Mouse (Mus musculus) heart, embryonic 12.5 days (tissue): Measurements from ENCODE around the gene Ccdc12. TPM values are rescaled to one million over a fixed set of nuclear protein-coding genes. Genes with fewer than 3 reads are reported as not detected.

ENCODE experiments used
- ATAC-seq: fragments of 200-750 bp; cut with Nextera tagmentation; 2 replicates; pipeline ENCODE4 v1.8.0; 2017; ENCODE audit warnings: moderate TSS enrichment, moderate library complexity; ENCODE audit not compliant: insufficient number of reproducible peaks, low FRiP score
- H3K27ac ChIP-seq: fragments of 300-500 bp; sonication (generic); 2 replicates; pipeline ENCODE4 v1.5.1; 2016; ENCODE audit warnings: mild to moderate bottlenecking, moderate library complexity; ENCODE audit not compliant: poor library complexity, severe bottlenecking
- H3K27me3 ChIP-seq: fragments of 300-500 bp; sonication (generic); replicated peaks from 2 replicates; pipeline ENCODE4 v1.6.1; 2016; ENCODE audit warnings: mild to moderate bottlenecking, moderate library complexity
- H3K36me3 ChIP-seq: fragments of 300-500 bp; sonication (generic); 2 replicates; pipeline ENCODE4 v1.6.1; 2016; ENCODE audit warnings: mild to moderate bottlenecking, moderate library complexity
- H3K4me1 ChIP-seq: fragments of 300-500 bp; sonication (generic); replicated peaks from 2 replicates; pipeline ENCODE4 v1.6.1; 2016; ENCODE audit warnings: mild to moderate bottlenecking
- H3K4me2 ChIP-seq: fragments of 300-500 bp; sonication (generic); 2 replicates; pipeline ENCODE4 v1.6.1; 2016; ENCODE audit warnings: mild to moderate bottlenecking, moderate library complexity
- H3K4me3 ChIP-seq: fragments of 300-500 bp; sonication (generic); 2 replicates; pipeline ENCODE4 v1.5.1; 2016; ENCODE audit warnings: mild to moderate bottlenecking
- H3K9ac ChIP-seq: fragments of 300-500 bp; sonication (generic); 2 replicates; pipeline ENCODE4 v1.6.1; 2016; ENCODE audit warnings: mild to moderate bottlenecking, moderate library complexity
- H3K9me3 ChIP-seq: fragments of 300-500 bp; sonication (generic); replicated peaks from 2 replicates; pipeline ENCODE4 v1.6.1; 2016; ENCODE audit warnings: mild to moderate bottlenecking, moderate library complexity
- WGBS: fragments of 180-500 bp; shearing (Covaris S2); methylation state at CpG from one replicate; pipeline ENCODE4 v1.1.7; 2016; 5-methylcytosine and 5-hydroxymethylcytosine counted together
- polyA plus RNA-seq: library from polyadenylated mRNA; unstranded; fragments of >200 nt; fragmentation: Nextera tagmentation; extraction: Ambion mirVana; gene quantifications from 2 replicates; pipeline ENCODE4 v1.2.1, GENCODE M21; 2016

The Ccdc12 gene
- 120 and 123 TPM in 2 replicates for polyA plus RNA-seq

DNA sequence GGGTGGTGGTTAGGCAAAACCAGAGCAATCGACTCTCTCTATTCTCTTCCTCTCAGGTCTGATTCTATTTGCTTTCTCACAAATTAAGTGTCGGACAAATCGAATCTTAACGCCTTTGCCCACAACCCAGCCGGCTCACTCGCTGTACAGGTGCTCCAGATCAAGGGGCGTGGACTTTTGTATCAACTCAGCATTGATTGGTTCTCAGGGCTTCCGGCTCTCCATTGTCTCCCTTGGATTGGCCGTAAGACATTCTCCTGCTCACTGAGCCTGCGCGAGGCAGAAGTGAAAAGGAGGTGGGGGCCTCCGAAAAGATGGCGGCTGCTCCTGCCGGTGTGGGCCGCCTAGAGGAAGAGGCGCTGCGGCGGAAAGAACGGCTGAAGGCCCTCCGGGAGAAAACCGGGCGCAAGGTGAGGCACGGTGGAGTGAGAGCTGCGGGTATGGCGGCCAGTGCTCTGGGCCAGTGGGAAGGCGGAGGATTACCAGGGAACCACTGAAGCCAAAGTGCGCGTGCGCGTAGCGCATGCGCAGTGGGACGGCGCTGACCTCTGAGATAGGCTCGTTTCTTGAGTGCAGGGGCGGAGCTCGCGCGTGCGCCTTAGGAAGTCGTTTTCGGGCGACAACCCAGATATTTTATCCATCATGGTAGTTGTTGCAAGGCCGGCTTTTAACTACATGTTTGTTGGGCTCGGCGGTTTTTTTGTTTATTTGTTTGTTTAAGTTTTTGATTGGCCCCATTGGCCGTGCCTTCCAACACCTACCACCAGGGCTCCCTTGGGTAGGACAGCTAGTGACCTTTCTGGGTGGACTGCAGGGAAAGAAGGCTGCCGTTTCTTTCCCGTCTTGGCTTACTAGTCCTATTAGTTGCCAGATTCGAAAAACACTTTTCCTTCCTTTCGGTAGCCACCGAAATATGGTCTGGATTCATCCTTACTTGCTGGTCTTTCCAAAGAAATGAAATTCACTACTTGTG, at the start of gene Ccdc12:
Gene Ccdc12 (plus strand): TSS at position 255 of the 973 bp plus-strand sequence.
- Histone ChIP-seq H3K36me3 (peaks cover 7% of the 10 kb centered on the region; the same call in 1 of the 2 replicates), H3K9me3 (no peaks in the 10 kb centered on the region), H3K4me2 (peak within 1 kb of the TSS; percentile 71), H3K4me3 (peak within 1 kb of the TSS; percentile 84), H3K27ac (peak within 1 kb of the TSS; percentile 91), H3K9ac (peak within 1 kb of the TSS; percentile 90), H3K27me3 (0 out of 2 replicates have a peak, but pooled peaks cover 12% of the 10 kb centered on the region), H3K4me1 (peaks cover 50% of the 10 kb centered on the region)
- peak; percentile 90 for ATAC-seq
- WGBS = under 1% methylated on average over 52 of the region's 52 CpGs

GRCm38 (mm10) chr9:110611471-110611870, 44.8 kb upstream of the Ccdc12 start:
- H3K4me3 ChIP-seq = no peak overlapping the region
- no peaks in the 10 kb centered on the region for H3K4me1 ChIP-seq
- 90% methylated on average over 3 of the region's 3 CpGs for WGBS
- H3K27ac ChIP-seq = no peak overlapping the region
- H3K4me2 ChIP-seq = no peak overlapping the region
- no peaks in the 10 kb centered on the region for H3K27me3 ChIP-seq
- no peaks in the 10 kb centered on the region for H3K9me3 ChIP-seq
- no peak overlapping the region for H3K9ac ChIP-seq
- peaks cover 63% of the 10 kb centered on the region for H3K36me3 ChIP-seq
- ATAC-seq = no peak

DNA sequence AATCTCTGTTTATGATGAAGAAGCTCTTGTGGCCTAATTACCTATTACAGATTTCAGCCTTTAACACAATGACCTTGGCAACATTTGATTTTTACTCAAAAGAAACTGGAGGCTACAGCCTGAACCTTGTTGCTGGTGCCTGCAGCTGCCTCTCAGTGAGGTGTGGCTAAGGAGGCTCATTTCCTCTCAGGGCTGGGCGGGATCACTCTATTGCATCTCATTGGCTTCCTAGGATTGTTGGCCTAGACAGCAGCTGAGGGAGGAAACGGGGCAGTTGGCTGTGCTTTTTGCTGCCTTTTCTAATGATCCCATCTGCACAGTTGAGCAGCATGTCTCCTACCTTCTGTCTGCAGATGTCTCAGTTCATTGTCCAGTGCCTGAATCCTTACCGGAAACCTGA, 39.2 kb upstream of the Ccdc12 start:
- WGBS = 77% methylated on average over 3 of the region's 3 CpGs
- Histone ChIP-seq H3K27me3 (no peaks in the 10 kb centered on the region), H3K4me1 (no peaks in the 10 kb centered on the region), H3K4me2 (no peak overlapping the region), H3K9ac (no peak overlapping the region), H3K27ac (no peak overlapping the region), H3K9me3 (no peaks in the 10 kb centered on the region), H3K4me3 (no peak overlapping the region), H3K36me3 (peaks cover 79% of the 10 kb centered on the region)
- no peak for ATAC-seq

- WGBS = 86% methylated on average over 7 of the region's 7 CpGs
- H3K27me3 ChIP-seq = no peaks in the 10 kb centered on the region
- H3K4me2 ChIP-seq = no peak overlapping the region
- H3K27ac ChIP-seq = no peak overlapping the region
- peaks cover 14% of the 10 kb centered on the region for H3K4me1 ChIP-seq
- no peaks in the 10 kb centered on the region for H3K9me3 ChIP-seq
- ATAC-seq = no peak
- H3K4me3 ChIP-seq = no peak overlapping the region
- no peak overlapping the region for H3K9ac ChIP-seq
- peaks cover 73% of the 10 kb centered on the region for H3K36me3 ChIP-seq
Measured at GRCm38 (mm10) chr9:110620180-110620579, 36.1 kb upstream of the Ccdc12 start.

DNA sequence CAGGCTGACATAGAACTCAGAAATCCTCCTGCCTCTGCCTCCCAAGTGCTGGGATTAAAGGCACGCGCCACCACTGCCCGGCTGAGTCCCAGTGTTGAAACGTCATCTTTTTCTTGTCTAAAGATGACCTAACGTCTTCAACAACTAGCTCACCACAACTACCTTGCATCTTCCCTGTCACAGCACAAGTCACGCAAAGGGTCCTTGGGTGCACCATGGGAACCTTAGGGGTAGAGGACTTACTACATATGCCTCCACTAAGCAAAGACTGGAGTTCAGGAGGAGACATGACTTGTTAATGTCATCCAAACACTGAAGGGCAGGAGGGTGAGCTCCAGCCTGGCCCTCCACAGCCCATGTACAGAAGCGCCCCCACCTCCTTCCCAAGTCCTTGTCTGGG, 35.6 kb upstream of the Ccdc12 start:
- 90% methylated on average over 7 of the region's 7 CpGs for WGBS
- ATAC-seq = no peak
- H3K4me3 ChIP-seq = no peak overlapping the region

GRCm38 (mm10) chr9:110622621-110623219, 33.6 kb upstream of the Ccdc12 start:
- H3K4me1 ChIP-seq = peaks cover 18% of the 10 kb centered on the region
- H3K4me2 ChIP-seq = no peak overlapping the region
- no peak overlapping the region for H3K4me3 ChIP-seq
- H3K9me3 ChIP-seq = no peaks in the 10 kb centered on the region
- no peak overlapping the region for H3K27ac ChIP-seq
- H3K9ac ChIP-seq = 0 out of 2 replicates have a peak overlapping the region, but pooled peaks have one; percentile 75
- no peak for ATAC-seq
- whole genome bisulfite sequencing = 88% methylated on average over 12 of the region's 12 CpGs
- H3K36me3 ChIP-seq = peaks cover 50% of the 10 kb centered on the region
- peaks cover 7% of the 10 kb centered on the region; the same call in 1 of the 2 replicates for H3K27me3 ChIP-seq

More for the DNA sequence above, 35.6 kb upstream of the Ccdc12 start:
- Histone ChIP-seq H3K4me1 (peaks cover 18% of the 10 kb centered on the region), H3K9ac (no peak overlapping the region), H3K36me3 (peaks cover 68% of the 10 kb centered on the region), H3K27ac (no peak overlapping the region), H3K27me3 (no peaks in the 10 kb centered on the region), H3K9me3 (no peaks in the 10 kb centered on the region), H3K4me2 (no peak overlapping the region)

DNA sequence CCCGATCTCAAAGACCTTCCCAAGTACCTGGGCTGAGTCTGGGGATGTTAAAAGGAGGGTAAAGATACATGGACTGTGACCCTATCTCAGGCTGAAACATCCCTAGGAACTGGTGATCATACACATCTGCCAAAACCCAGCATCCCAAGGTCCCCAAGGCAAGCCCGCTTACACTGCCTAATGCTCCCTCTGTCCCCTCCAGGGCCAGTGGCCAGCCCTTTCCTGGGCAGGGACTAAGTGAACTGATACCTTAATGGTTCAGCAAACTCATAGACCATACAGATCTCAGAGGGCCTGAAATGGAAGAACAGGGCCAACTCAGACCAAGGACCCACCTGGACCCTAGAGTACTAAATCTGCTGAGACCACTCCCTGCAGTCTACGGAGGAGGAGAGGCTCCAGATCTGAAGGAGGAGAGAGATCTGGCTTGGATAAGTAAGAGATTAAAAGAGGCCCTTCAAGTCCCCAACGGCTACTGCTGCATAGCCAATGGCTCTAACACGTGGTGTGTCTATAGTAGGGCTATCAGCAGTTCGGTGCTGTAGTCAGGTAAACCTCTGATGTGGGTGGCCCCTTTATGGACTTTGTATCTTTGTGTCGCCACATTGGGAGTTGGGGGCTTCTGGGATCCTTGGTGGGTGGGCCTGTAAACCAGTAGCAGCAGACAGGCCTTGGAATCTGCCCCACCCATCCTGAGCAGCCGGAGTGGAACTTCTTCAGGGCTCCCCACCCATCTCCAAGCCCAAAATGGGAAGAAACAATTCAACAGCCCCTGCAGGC, 32.7 kb upstream of the Ccdc12 start:
- Histone ChIP-seq H3K9me3 (no peaks in the 10 kb centered on the region), H3K4me1 (peaks cover 18% of the 10 kb centered on the region), H3K9ac (peak overlapping the region; percentile 75), H3K27me3 (peaks cover 7% of the 10 kb centered on the region; the same call in 1 of the 2 replicates), H3K36me3 (peaks cover 41% of the 10 kb centered on the region), H3K4me2 (peak overlapping the region; percentile 88), H3K27ac (peak overlapping the region; percentile 76; the same call in 1 of the 2 replicates), H3K4me3 (peak overlapping the region; percentile 56)
- WGBS = 39% methylated on average over 8 of the region's 8 CpGs
- no peak for ATAC-seq

GRCm38 (mm10) chr9:110624361-110625166, 31.7 kb upstream of the Ccdc12 start, which contains the start of gene Nradd:
Gene Nradd, minus strand, starts transcription at chr9:110624452.
- WGBS = under 1% methylated on average over 41 of the region's 41 CpGs
- ATAC-seq = peak; percentile 93

DNA sequence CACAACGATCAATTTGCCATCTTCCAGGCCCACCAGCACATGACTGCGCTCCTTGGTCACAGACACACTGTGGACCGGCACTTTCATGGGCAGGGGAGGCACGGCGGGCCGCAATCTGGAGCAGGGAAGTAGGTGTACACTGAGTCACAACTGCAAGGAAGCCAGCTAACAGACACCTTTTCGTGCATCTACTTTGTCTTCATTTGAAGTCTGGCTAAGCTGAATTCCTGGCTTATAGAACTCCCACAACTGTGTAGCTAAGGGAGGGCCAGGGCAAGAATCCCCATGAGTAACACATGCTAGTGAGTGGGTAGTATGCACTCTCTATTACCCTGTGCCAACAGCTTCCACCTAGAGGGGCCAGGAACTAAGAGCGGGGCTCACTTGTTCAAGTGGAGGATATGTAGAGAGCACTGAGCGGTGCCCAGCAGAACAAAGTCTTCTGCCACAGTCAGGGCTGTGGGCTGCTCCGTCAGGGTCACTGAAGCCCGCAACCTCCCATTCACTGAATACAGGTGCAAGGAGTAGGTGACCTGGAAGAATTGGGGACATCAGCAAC, 30.9 kb upstream of the Ccdc12 start:
- Histone ChIP-seq H3K9me3 (no peaks in the 10 kb centered on the region), H3K27ac (no peak overlapping the region), H3K4me3 (peak overlapping the region; percentile 56), H3K36me3 (peaks cover 23% of the 10 kb centered on the region), H3K27me3 (peaks cover 13% of the 10 kb centered on the region), H3K4me1 (peaks cover 18% of the 10 kb centered on the region), H3K4me2 (peak overlapping the region; percentile 88), H3K9ac (peak overlapping the region; percentile 75)
- 64% methylated on average over 11 of the region's 11 CpGs for WGBS
- no peak for ATAC-seq

More at GRCm38 (mm10) chr9:110624361-110625166, 31.7 kb upstream of the Ccdc12 start, which contains the start of gene Nradd:
- Histone ChIP-seq H3K4me3 (peak within 1 kb of the TSS; percentile 56), H3K36me3 (peaks cover 31% of the 10 kb centered on the region), H3K9ac (peak within 1 kb of the TSS; percentile 75), H3K9me3 (no peaks in the 10 kb centered on the region), H3K27me3 (peaks cover 13% of the 10 kb centered on the region; the same call in 1 of the 2 replicates), H3K4me2 (peak within 1 kb of the TSS; percentile 88), H3K4me1 (peaks cover 18% of the 10 kb centered on the region), H3K27ac (peak within 1 kb of the TSS; percentile 76)

DNA sequence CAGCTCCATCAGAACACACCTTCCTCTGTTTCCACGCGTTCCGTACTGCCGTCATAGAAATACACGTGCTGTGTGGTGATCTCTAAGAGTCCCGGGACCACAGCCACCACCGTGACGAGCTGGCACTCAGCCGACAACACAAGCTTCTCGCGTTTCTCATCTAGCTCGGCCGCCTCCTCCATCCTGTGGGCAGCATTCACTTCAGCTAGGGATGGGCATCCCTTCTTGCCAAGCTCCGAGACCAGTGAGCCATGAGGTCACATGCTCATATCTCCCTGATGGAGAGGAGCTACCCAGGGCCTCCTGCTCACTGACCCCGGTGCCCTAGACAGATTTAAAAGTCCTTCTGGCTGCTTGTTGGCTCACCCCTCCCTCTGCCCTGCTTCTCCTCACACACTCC, 26.1 kb upstream of the Ccdc12 start:
- Histone ChIP-seq H3K36me3 (no peaks in the 10 kb centered on the region; the same call in 1 of the 2 replicates), H3K27me3 (peaks cover 56% of the 10 kb centered on the region)
- no peak for ATAC-seq

More for the DNA sequence above, 26.1 kb upstream of the Ccdc12 start:
- Histone ChIP-seq H3K4me1 (peaks cover 14% of the 10 kb centered on the region), H3K27ac (no peak overlapping the region), H3K9me3 (no peaks in the 10 kb centered on the region), H3K4me3 (no peak overlapping the region), H3K9ac (no peak overlapping the region), H3K4me2 (no peak overlapping the region)
- 92% methylated on average over 15 of the region's 15 CpGs for WGBS
